Mouse (Mus musculus) T-helper 2 cell (primary cell): Measurements from ENCODE around the gene Emc7.

Source experiments
- in situ Hi-C: fragments of 300-600 bp; cut with MboI, MseI; formaldehyde crosslinking; loops from one replicate; pipeline ENCODE4 v1.15.1; 2025; ENCODE audit warnings: high pct_unique_total_duplicates

Emc7 gene

GRCm38 (mm10) chr2:112474997-112475724 is 20.4 kb downstream of the Emc7 start:
- in situ Hi-C loops: loop anchor here (25.0 kb wide), 1 partner anchor 213 kb away; the partner anchor contains the start of genes Gm21985, Nop10, Nutm1 and Slc12a6

GRCm38 (mm10) chr2:112476554-112476953 is 21.8 kb downstream of the Emc7 start:
- in situ Hi-C loops: loop anchor here (25.0 kb wide), 1 partner anchor 214 kb away; the partner anchor contains the start of genes Gm21985, Nop10, Nutm1 and Slc12a6

GRCm38 (mm10) chr2:112480669-112481068 is 25.9 kb downstream of the Emc7 start, which contains the start of gene Chrm5:
TSS of gene Chrm5 (minus strand) at chr2:112480769.
- in situ Hi-C loops: loop anchor here (25.0 kb wide), 1 partner anchor 218 kb away; the partner anchor contains the start of genes Gm21985, Nop10, Nutm1 and Slc12a6

- in situ Hi-C loops: loop anchor here (25.0 kb wide), 1 partner anchor 219 kb away; the partner anchor contains the start of genes Gm21985, Nop10, Nutm1 and Slc12a6
Measured at GRCm38 (mm10) chr2:112481564-112481963, 26.8 kb downstream of the Emc7 start.

- in situ Hi-C loops: loop anchor here (25.0 kb wide), 1 partner anchor 220 kb away; the partner anchor contains the start of genes Gm21985, Nop10, Nutm1 and Slc12a6
Measured at GRCm38 (mm10) chr2:112482533-112483333, 27.9 kb downstream of the Emc7 start.

- in situ Hi-C loops: loop anchor here (25.0 kb wide), 1 partner anchor 221 kb away; the partner anchor contains the start of genes Gm21985, Nop10, Nutm1 and Slc12a6
Measured at GRCm38 (mm10) chr2:112483334-112483651, 28.5 kb downstream of the Emc7 start.

- in situ Hi-C loops: loop anchor here (25.0 kb wide), 1 partner anchor 223 kb away; the partner anchor contains the start of genes Gm21985, Nop10, Nutm1 and Slc12a6
Measured at GRCm38 (mm10) chr2:112484886-112485285, 30.1 kb downstream of the Emc7 start.

- in situ Hi-C loops: loop anchor here (25.0 kb wide), 1 partner anchor 228 kb away; the partner anchor contains the start of genes Gm21985, Nop10, Nutm1 and Slc12a6
Measured at GRCm38 (mm10) chr2:112490483-112491196, 35.8 kb downstream of the Emc7 start.

- in situ Hi-C loops: loop anchor here (25.0 kb wide), 1 partner anchor 229 kb away; the partner anchor contains the start of genes Gm21985, Nop10, Nutm1 and Slc12a6
Measured at GRCm38 (mm10) chr2:112491629-112492028, 36.8 kb downstream of the Emc7 start.

- in situ Hi-C loops: loop anchor here (25.0 kb wide), 1 partner anchor 230 kb away; the partner anchor contains the start of genes Gm21985, Nop10, Nutm1 and Slc12a6
Measured at GRCm38 (mm10) chr2:112492431-112492855, 37.6 kb downstream of the Emc7 start.

- in situ Hi-C loops: loop anchor here (25.0 kb wide), 1 partner anchor 231 kb away; the partner anchor contains the start of genes Gm21985, Nop10, Nutm1 and Slc12a6
Measured at GRCm38 (mm10) chr2:112492856-112493538, 38.2 kb downstream of the Emc7 start, which contains the start of gene Aven. TSS of gene Aven (plus strand) at chr2:112492964.

- in situ Hi-C loops: loop anchor here (25.0 kb wide), 1 partner anchor 231 kb away; the partner anchor contains the start of genes Gm21985, Nop10, Nutm1 and Slc12a6
Measured at GRCm38 (mm10) chr2:112493539-112494260, 38.9 kb downstream of the Emc7 start.

- in situ Hi-C loops: loop anchor here (5.0 to 25.0 kb wide), 2 partner anchors 131 to 236 kb away; partner anchors contain the start of genes Emc4, Gm21985, Nop10 and Nutm1
Measured at GRCm38 (mm10) chr2:112497851-112498250, 43.1 kb downstream of the Emc7 start.

- in situ Hi-C loops: loop anchor here (10.0 kb wide), 1 partner anchor 264 kb away; no protein-coding TSS in a partner anchor
Measured at GRCm38 (mm10) chr2:112501209-112501608, 46.4 kb downstream of the Emc7 start.

- in situ Hi-C loops: loop anchor here (10.0 kb wide), 1 partner anchor 261 kb away; no protein-coding TSS in a partner anchor
Measured at GRCm38 (mm10) chr2:112503978-112504377, 49.2 kb downstream of the Emc7 start.

GRCm38 (mm10) chr2:112506841-112507435 is 52.1 kb downstream of the Emc7 start:
- in situ Hi-C loops: loop anchor here (10.0 kb wide), 1 partner anchor 258 kb away; no protein-coding TSS in a partner anchor

- in situ Hi-C loops: loop anchor here (10.0 kb wide), 1 partner anchor 257 kb away; no protein-coding TSS in a partner anchor
Measured at GRCm38 (mm10) chr2:112507444-112507843, 52.6 kb downstream of the Emc7 start.

GRCm38 (mm10) chr2:112510140-112510539 is 55.3 kb downstream of the Emc7 start:
- in situ Hi-C loops: no loop called here
